Mouse (Mus musculus) kidney, postnatal 25 days (tissue): ENCODE data around the gene Gm45337.
"Not testable (repeated sequence)": the region's sequence is repeated elsewhere in the genome, so short reads cannot be mapped to it uniquely, and the experiment has no call there.

ENCODE experiments used
- DNase-seq, 2 experiments: peaks; one replicate each; pipeline ENCODE4 v3.0.0; 2021; ENCODE audit warnings: mixed read lengths in 2 of 2

The Gm45337 gene

GRCm38 (mm10) chr7:142144507-142144906, at the start of gene Gm45337:
Gene Gm45337 (minus strand): TSS chr7:142144607.
- no peak for DNase-seq

GRCm38 (mm10) chr7:142190289-142190688, 45.9 kb upstream of the Gm45337 start, which contains the start of gene Gm10153:
Gene Gm10153 (minus strand): TSS chr7:142190389.
- no peak for DNase-seq

- no peak for DNase-seq
Measured at GRCm38 (mm10) chr7:142188156-142188555, 43.7 kb upstream of the Gm45337 start.

- DNase-seq = no peak
Measured at GRCm38 (mm10) chr7:142181021-142181420, 36.6 kb upstream of the Gm45337 start.

- no peak for DNase-seq
Measured at GRCm38 (mm10) chr7:142178685-142179084, 34.3 kb upstream of the Gm45337 start.

GRCm38 (mm10) chr7:142175905-142176304, 31.5 kb upstream of the Gm45337 start, which contains the start of gene Krtap5-2:
Gene Krtap5-2 (minus strand): TSS chr7:142176005.
- not testable (repeated sequence) for DNase-seq

- no peak for DNase-seq
Measured at GRCm38 (mm10) chr7:142169836-142170235, 25.4 kb upstream of the Gm45337 start.

- not testable (repeated sequence) for DNase-seq
Measured at GRCm38 (mm10) chr7:142165639-142166038, 21.2 kb upstream of the Gm45337 start, which contains the start of gene Gm4553. Gene Gm4553 (minus strand): TSS chr7:142165739.

GRCm38 (mm10) chr7:142159366-142159765, 15.0 kb upstream of the Gm45337 start:
- DNase-seq = no peak

GRCm38 (mm10) chr7:142157013-142157412, 12.6 kb upstream of the Gm45337 start, which contains the start of gene Gm29735:
Gene Gm29735 (minus strand): TSS chr7:142157113.
- DNase-seq = not testable (repeated sequence)

- no peak for DNase-seq
Measured at GRCm38 (mm10) chr7:142155308-142155707, 10.9 kb upstream of the Gm45337 start.

- DNase-seq = no peak
Measured at GRCm38 (mm10) chr7:142152191-142152590, 7.8 kb upstream of the Gm45337 start.

- DNase-seq = no peak
Measured at GRCm38 (mm10) chr7:142148633-142149032, 4.2 kb upstream of the Gm45337 start.

- DNase-seq = peak; percentile 62 to 77
Measured at GRCm38 (mm10) chr7:142146033-142146432, 1.6 kb upstream of the Gm45337 start.

- no peak for DNase-seq
Measured at GRCm38 (mm10) chr7:142145413-142145940, 1.1 kb upstream of the Gm45337 start.

GRCm38 (mm10) chr7:142143506-142144010, 849 bp downstream of the Gm45337 start:
- not testable (repeated sequence) for DNase-seq

- DNase-seq = no peak
Measured at GRCm38 (mm10) chr7:142140696-142141095, 3.7 kb downstream of the Gm45337 start.

GRCm38 (mm10) chr7:142135934-142136333, 8.5 kb downstream of the Gm45337 start, which contains the start of gene Gm39115:
Gene Gm39115 (minus strand): TSS chr7:142136034.
- not testable (repeated sequence) for DNase-seq

- peak; percentile 56 to 63 for DNase-seq
Measured at GRCm38 (mm10) chr7:142134206-142134995, 10.0 kb downstream of the Gm45337 start.

- no peak for DNase-seq
Measured at GRCm38 (mm10) chr7:142128843-142129242, 15.6 kb downstream of the Gm45337 start.

- DNase-seq = not testable (repeated sequence)
Measured at GRCm38 (mm10) chr7:142120629-142121028, 23.8 kb downstream of the Gm45337 start, which contains the start of gene Gm45618. Gene Gm45618 (minus strand): TSS chr7:142120729.

- DNase-seq = peak in 1 of 2 experiments; percentile 12
Measured at GRCm38 (mm10) chr7:142119632-142120031, 24.8 kb downstream of the Gm45337 start.

GRCm38 (mm10) chr7:142104747-142105146, 39.7 kb downstream of the Gm45337 start:
- DNase-seq = no peak
